Comparison of ENCODE assay signal across 9 mouse cellular contexts in genomic region chr13:91165200-91165599, GRCm38 (mm10). TPM values are rescaled to one million over a fixed set of nuclear protein-coding genes. Genes with fewer than 3 reads are reported as not detected.
A peak's percentile ranks its signal among the peaks of the same experiment; 100 is the strongest.
DNase-seq lines count a peak whose midpoint lies in the region; ATAC-seq and TF ChIP-seq lines count a peak whose summit lies in the region.
"Had no signal": no experiment of that assay in that cellular context is flagged by ENCODE, and none has a peak within 500 bp of the region (broad histone marks: within the 10 kb centered on the region; RNA-seq: fewer than 3 reads in every experiment).

No protein-coding gene starts in this region.

- 76% methylated on average over 6 of the region's 6 CpGs for WGBS in hindbrain, embryonic 16.5 days
- 65% methylated on average over 6 of the region's 6 CpGs for WGBS in hindbrain, embryonic 12.5 days
- 47% methylated on average over 6 of the region's 6 CpGs for WGBS in lung, postnatal 0 days
- WGBS in forebrain, embryonic 11.5 days: 79% methylated on average over 6 of the region's 6 CpGs

- TF ChIP-seq EP300 in lung, postnatal 0 days (IDR thresholded peaks at IDR 0.05): 0 out of 2 replicates have a peak, but pooled peaks have one; percentile 30

- no peak overlapping the region for H3K4me2 ChIP-seq in hindbrain, embryonic 16.5 days (ENCODE audit: low read length)
- H3K4me2 ChIP-seq in hindbrain, embryonic 12.5 days (replicated peaks): no peak overlapping the region
- H3K4me2 ChIP-seq in lung, postnatal 0 days (replicated peaks; ENCODE audit: low read depth, low read length): no peak overlapping the region
- H3K4me2 ChIP-seq in forebrain, embryonic 11.5 days (ENCODE audit: low read depth, low read length, severe bottlenecking): no peak overlapping the region
- H3K4me2 ChIP-seq: limb, embryonic 12.5 days had no signal

- DNase-seq in G1E (ENCODE audit: low spot score): no peak
- peak; percentile 18 to 34 for DNase-seq in frontal cortex, postnatal 10 days (ENCODE audit: low spot score in 2 of 2)
- DNase-seq in lung, postnatal 0 days (ENCODE audit: low spot score): peak; percentile 95
- DNase-seq in forebrain, embryonic 11.5 days (ENCODE audit: low spot score): no peak
- no peak for DNase-seq in spleen, postnatal 10 days (ENCODE audit: low spot score in 2 of 2)
- DNase-seq in cerebellum, adult 8-10 months: no peak

- H3K9ac ChIP-seq in hindbrain, embryonic 16.5 days (ENCODE audit: low read depth, low read length): no peak overlapping the region
- H3K9ac ChIP-seq in hindbrain, embryonic 12.5 days: no peak overlapping the region
- H3K9ac ChIP-seq in lung, postnatal 0 days (replicated peaks; ENCODE audit: low read depth): no peak overlapping the region
- no peak overlapping the region for H3K9ac ChIP-seq in forebrain, embryonic 11.5 days (ENCODE audit: low read length)
- H3K9ac ChIP-seq: limb, embryonic 12.5 days had no signal

- no peaks in the 10 kb centered on the region for H3K27me3 ChIP-seq in hindbrain, embryonic 16.5 days (replicated peaks; ENCODE audit: control insufficient read depth, insufficient read depth, low read length)
- no peaks in the 10 kb centered on the region for H3K27me3 ChIP-seq in hindbrain, embryonic 12.5 days
- H3K27me3 ChIP-seq in G1E (ENCODE audit: insufficient read depth, low read length): no peaks in the 10 kb centered on the region
- H3K27me3 ChIP-seq in lung, postnatal 0 days (replicated peaks; ENCODE audit: insufficient read depth, low read length): no peaks in the 10 kb centered on the region
- no peaks in the 10 kb centered on the region for H3K27me3 ChIP-seq in forebrain, embryonic 11.5 days (ENCODE audit: control insufficient read depth, insufficient read depth, low read length)
- H3K27me3 ChIP-seq: limb, embryonic 12.5 days had no signal

- H3K27ac ChIP-seq in hindbrain, embryonic 16.5 days (ENCODE audit: low read depth, low read length): no peak overlapping the region
- H3K27ac ChIP-seq in hindbrain, embryonic 12.5 days: no peak overlapping the region
- peak overlapping the region; percentile 70 for H3K27ac ChIP-seq in lung, postnatal 0 days (ENCODE audit: low read length)
- no peak overlapping the region for H3K27ac ChIP-seq in forebrain, embryonic 11.5 days (ENCODE audit: low read depth, low read length)

- no peak overlapping the region for H3K4me3 ChIP-seq in hindbrain, embryonic 16.5 days (ENCODE audit: low read length)
- no peak overlapping the region for H3K4me3 ChIP-seq in hindbrain, embryonic 12.5 days
- H3K4me3 ChIP-seq in G1E (ENCODE audit: low read depth, low read length): peak overlapping the region; percentile 39; the same call in 1 of the 2 replicates
- H3K4me3 ChIP-seq in lung, postnatal 0 days (ENCODE audit: low read depth, low read length): no peak overlapping the region
- no peak overlapping the region for H3K4me3 ChIP-seq in forebrain, embryonic 11.5 days (ENCODE audit: low read depth, low read length)
- H3K4me3 ChIP-seq: limb, embryonic 12.5 days had no signal

- TF ChIP-seq CTCF in G1E (IDR thresholded peaks at IDR 0.05; ENCODE audit: low read depth, low read length): no peak
- no peak for TF ChIP-seq CTCF in lung, postnatal 0 days (IDR thresholded peaks at IDR 0.05)

- H3K36me3 ChIP-seq in hindbrain, embryonic 16.5 days (ENCODE audit: control insufficient read depth, insufficient read depth, low read length): no peaks in the 10 kb centered on the region
- H3K36me3 ChIP-seq in hindbrain, embryonic 12.5 days: no peaks in the 10 kb centered on the region
- no peaks in the 10 kb centered on the region for H3K36me3 ChIP-seq in G1E (replicated peaks)
- H3K36me3 ChIP-seq in lung, postnatal 0 days (ENCODE audit: insufficient read depth, low read length): no peaks in the 10 kb centered on the region
- H3K36me3 ChIP-seq in forebrain, embryonic 11.5 days (ENCODE audit: control insufficient read depth, insufficient read depth, low read length): no peaks in the 10 kb centered on the region
- H3K36me3 ChIP-seq: limb, embryonic 12.5 days had no signal

- no peaks in the 10 kb centered on the region for H3K4me1 ChIP-seq in hindbrain, embryonic 16.5 days (ENCODE audit: control insufficient read depth, insufficient read depth, low read depth, low read length)
- H3K4me1 ChIP-seq in hindbrain, embryonic 12.5 days: no peaks in the 10 kb centered on the region
- H3K4me1 ChIP-seq in G1E (ENCODE audit: insufficient read depth, low read depth, low read length): peaks cover 70% of the 10 kb centered on the region
- H3K4me1 ChIP-seq in lung, postnatal 0 days (ENCODE audit: insufficient read depth, low read depth, low read length): peaks cover 19% of the 10 kb centered on the region
- H3K4me1 ChIP-seq in forebrain, embryonic 11.5 days (replicated peaks; ENCODE audit: control insufficient read depth, insufficient read depth, low read length): no peaks in the 10 kb centered on the region

- H3K9me3 ChIP-seq in hindbrain, embryonic 16.5 days (ENCODE audit: control insufficient read depth, low read length): no peaks in the 10 kb centered on the region
- no peaks in the 10 kb centered on the region for H3K9me3 ChIP-seq in hindbrain, embryonic 12.5 days (replicated peaks)
- no peaks in the 10 kb centered on the region for H3K9me3 ChIP-seq in G1E (replicated peaks)
- H3K9me3 ChIP-seq in lung, postnatal 0 days (ENCODE audit: low read length): no peaks in the 10 kb centered on the region
- no peaks in the 10 kb centered on the region for H3K9me3 ChIP-seq in forebrain, embryonic 11.5 days (ENCODE audit: control insufficient read depth, low read length)
- H3K9me3 ChIP-seq: limb, embryonic 12.5 days had no signal

- ATAC-seq in hindbrain, embryonic 16.5 days: peak; percentile 31; the same call in 1 of the 2 replicates
- ATAC-seq in hindbrain, embryonic 12.5 days (ENCODE audit: low FRiP score): no peak
- no peak for ATAC-seq in G1E (ENCODE audit: extremely low read depth, insufficient number of reproducible peaks, low FRiP score, poor library complexity, severe bottlenecking)
- peak; percentile 88 for ATAC-seq in lung, postnatal 0 days
- no peak for ATAC-seq in forebrain, embryonic 11.5 days (replicated peaks; ENCODE audit: low FRiP score)

RNA-seq across cellular contexts. Expression of gene Atg10, which starts 58.6 kb away (rescaled TPM):
- polyA plus RNA-seq in hindbrain, embryonic 16.5 days (2015; fragmentation: Nextera tagmentation; extraction: Ambion mirVana): 13.9 and 14.3 TPM in 2 replicates
- 17.0 and 17.5 TPM in 2 replicates for polyA plus RNA-seq in hindbrain, embryonic 12.5 days (2016; fragmentation: Nextera tagmentation; extraction: Ambion mirVana)
- total RNA-seq in G1E (2014; fragmentation: Nextera tagmentation): 19.5 and 23.3 TPM in 2 replicates
- 9.4 and 10.1 TPM in 2 replicates for total RNA-seq in G1E (2017)
- polyA plus RNA-seq in G1E (2012): 0.10 and 0.28 TPM in 2 replicates
- 14.7 and 18.0 TPM in 2 replicates for polyA plus RNA-seq in lung, postnatal 0 days (2015; fragmentation: Nextera tagmentation; extraction: Ambion mirVana)
- 12.8 and 13.0 TPM in 2 replicates for polyA plus RNA-seq in forebrain, embryonic 11.5 days (2014; fragmentation: Nextera tagmentation; extraction: Ambion mirVana)

Comparison
In these comparisons a context has a peak if more than half of its experiments do, and no peak if none do; other contexts are left out.
1. ATAC-seq: peak in hindbrain, embryonic 16.5 days (single experiment) and lung, postnatal 0 days (single experiment); none in hindbrain, embryonic 12.5 days (single experiment), G1E (single experiment) and forebrain, embryonic 11.5 days (single experiment).
2. DNase-seq: peak in frontal cortex, postnatal 10 days (2 of 2) and lung, postnatal 0 days (single experiment); none in G1E (single experiment), forebrain, embryonic 11.5 days (single experiment), spleen, postnatal 10 days (0 of 2) and cerebellum, adult 8-10 months (single experiment).
3. RNA of gene Atg10, which starts 58.6 kb away (polyA plus RNA-seq): 17.0 to 17.5 TPM in hindbrain, embryonic 12.5 days, 14.7 to 18.0 TPM in lung, postnatal 0 days, 13.9 to 14.3 TPM in hindbrain, embryonic 16.5 days and 12.8 to 13.0 TPM in forebrain, embryonic 11.5 days; 0.10 to 0.28 TPM in G1E; every median in the first group is over 10 times any median in the second.